11 mouse cellular contexts compared by ENCODE assay signal in genomic region chr7:46128196-46128595, GRCm38 (mm10). TPM values are rescaled to one million over a fixed set of nuclear protein-coding genes. Genes with fewer than 3 reads are reported as not detected.
DNase-seq lines count a peak whose midpoint lies in the region; ATAC-seq and TF ChIP-seq lines count a peak whose summit lies in the region.
"Had no signal": no experiment of that assay in that cellular context is flagged by ENCODE, and none has a peak within 500 bp of the region (broad histone marks: within the 10 kb centered on the region; RNA-seq: fewer than 3 reads in every experiment).

No protein-coding gene starts in this region.

- WGBS in intestine, embryonic 15.5 days, result 38% methylated on average over 7 of the region's 7 CpGs
- 31% methylated on average over 7 of the region's 7 CpGs for WGBS in intestine, postnatal 0 days
- 43% methylated on average over 7 of the region's 7 CpGs for WGBS in forebrain, postnatal 0 days

- no peak overlapping the region for H3K4me3 ChIP-seq in intestine, embryonic 15.5 days (replicated peaks)
- H3K4me3 ChIP-seq in intestine, postnatal 0 days (ENCODE audit: low read depth, low read length), result no peak overlapping the region
- H3K4me3 ChIP-seq in forebrain, postnatal 0 days (ENCODE audit: low read depth, low read length), result no peak overlapping the region
- H3K4me3 ChIP-seq: limb, embryonic 13.5 days; megakaryocyte, embryonic 14.5 days had no signal

- H3K9me3 ChIP-seq in intestine, embryonic 15.5 days, result no peaks in the 10 kb centered on the region
- H3K9me3 ChIP-seq in intestine, postnatal 0 days (ENCODE audit: control insufficient read depth), result no peaks in the 10 kb centered on the region
- no peaks in the 10 kb centered on the region for H3K9me3 ChIP-seq in forebrain, postnatal 0 days (ENCODE audit: low read length)
- H3K9me3 ChIP-seq: limb, embryonic 13.5 days had no signal

- H3K27ac ChIP-seq in intestine, embryonic 15.5 days, result no peak overlapping the region
- no peak overlapping the region for H3K27ac ChIP-seq in intestine, postnatal 0 days (ENCODE audit: low read depth, low read length)
- no peak overlapping the region for H3K27ac ChIP-seq in forebrain, postnatal 0 days (ENCODE audit: low read depth, low read length)
- H3K27ac ChIP-seq: limb, embryonic 13.5 days had no signal

- 0 out of 2 replicates have a peak, but pooled peaks cover 3% of the 10 kb centered on the region for H3K4me1 ChIP-seq in intestine, embryonic 15.5 days (replicated peaks)
- H3K4me1 ChIP-seq in intestine, postnatal 0 days (replicated peaks; ENCODE audit: control insufficient read depth, insufficient read depth, low read length), result no peaks in the 10 kb centered on the region
- 0 out of 2 replicates have a peak, but pooled peaks cover 4% of the 10 kb centered on the region for H3K4me1 ChIP-seq in forebrain, postnatal 0 days (ENCODE audit: insufficient read depth)
- H3K4me1 ChIP-seq: limb, embryonic 13.5 days; megakaryocyte, embryonic 14.5 days had no signal

- TF ChIP-seq CTCF in intestine, postnatal 0 days (IDR thresholded peaks at IDR 0.05; ENCODE audit: low read depth), result no peak
- TF ChIP-seq CTCF in brain, embryonic 14.5 days (IDR thresholded peaks at IDR 0.05; ENCODE audit: borderline replicate concordance, extremely low read depth, insufficient read depth, insufficient read length), result no peak
- no peak for TF ChIP-seq CTCF in forebrain, postnatal 0 days (IDR thresholded peaks at IDR 0.05; ENCODE audit: low read depth)

- no peaks in the 10 kb centered on the region for H3K36me3 ChIP-seq in intestine, embryonic 15.5 days
- H3K36me3 ChIP-seq in intestine, postnatal 0 days (ENCODE audit: control insufficient read depth, insufficient read depth), result no peaks in the 10 kb centered on the region
- H3K36me3 ChIP-seq in forebrain, postnatal 0 days (ENCODE audit: insufficient read depth), result no peaks in the 10 kb centered on the region
- H3K36me3 ChIP-seq: limb, embryonic 13.5 days had no signal

- H3K4me2 ChIP-seq in intestine, embryonic 15.5 days (replicated peaks), result no peak overlapping the region
- no peak overlapping the region for H3K4me2 ChIP-seq in intestine, postnatal 0 days (replicated peaks; ENCODE audit: low read depth)
- no peak overlapping the region for H3K4me2 ChIP-seq in forebrain, postnatal 0 days (ENCODE audit: low read depth)
- H3K4me2 ChIP-seq: limb, embryonic 13.5 days; lung, embryonic 14.5 days had no signal

- 0 out of 2 replicates have a peak, but pooled peaks have one; percentile 11 for ATAC-seq in intestine, embryonic 15.5 days
- ATAC-seq in intestine, postnatal 0 days, result no peak
- peak; percentile 17 for ATAC-seq in forebrain, postnatal 0 days
- no peak for ATAC-seq in monocyte, adult 5-6 weeks (replicated peaks; ENCODE audit: insufficient number of reproducible peaks, low FRiP score, low TSS enrichment, poor library complexity, severe bottlenecking)

- peak; percentile 66 for DNase-seq in brain, embryonic 14.5 days (ENCODE audit: low read depth)
- DNase-seq in forebrain, postnatal 0 days, result no peak
- DNase-seq in mesoderm, embryonic 11.5 days (ENCODE audit: low read depth, low spot score), result peak; percentile 59
- DNase-seq in lung, adult 18-20 months, result no peak
- no peak for DNase-seq in layer of hippocampus, adult 9-10 months (ENCODE audit: low spot score)
- DNase-seq: lung, embryonic 14.5 days had no signal

- TF ChIP-seq POLR2A in brain, embryonic 14.5 days (IDR thresholded peaks at IDR 0.05; ENCODE audit: borderline replicate concordance, extremely low read depth, insufficient read depth, insufficient read length, poor library complexity, severe bottlenecking), result no peak

- no peak overlapping the region for H3K9ac ChIP-seq in intestine, embryonic 15.5 days
- H3K9ac ChIP-seq in intestine, postnatal 0 days (ENCODE audit: low read depth, low read length), result no peak overlapping the region
- no peak overlapping the region for H3K9ac ChIP-seq in forebrain, postnatal 0 days
- H3K9ac ChIP-seq: limb, embryonic 13.5 days; lung, embryonic 14.5 days had no signal

- no peaks in the 10 kb centered on the region for H3K27me3 ChIP-seq in intestine, embryonic 15.5 days (replicated peaks)
- no peaks in the 10 kb centered on the region for H3K27me3 ChIP-seq in intestine, postnatal 0 days (replicated peaks; ENCODE audit: control insufficient read depth, insufficient read depth, low read length)
- H3K27me3 ChIP-seq in forebrain, postnatal 0 days (ENCODE audit: insufficient read depth, low read length), result no peaks in the 10 kb centered on the region
- H3K27me3 ChIP-seq: limb, embryonic 13.5 days had no signal

RNA-seq across cellular contexts. Expression of gene Kcnj11, which starts 27.6 kb away (rescaled TPM):
- 0.77 and 0.91 TPM in 2 replicates for polyA plus RNA-seq in intestine, embryonic 15.5 days (2015; fragmentation: Nextera tagmentation; extraction: Ambion mirVana)
- 0.21 and 0.24 TPM in 2 replicates for polyA plus RNA-seq in intestine, postnatal 0 days (2015; fragmentation: Nextera tagmentation; extraction: Ambion mirVana)
- polyA plus RNA-seq in brain, embryonic 14.5 days (2012; rRNA removed), result 15.0 and 22.7 TPM in 2 replicates
- 13.1 TPM in 2 replicates for total RNA-seq in forebrain, postnatal 0 days (2014; rRNA removed)
- 2.6 TPM in 2 replicates for polyA plus RNA-seq in forebrain, postnatal 0 days (2015; fragmentation: Nextera tagmentation; extraction: Ambion mirVana)
- total RNA-seq in monocyte, adult 5-6 weeks (2017), result not detected in 3 replicates
- polyA plus RNA-seq: lung, embryonic 14.5 days had no signal

RNA-seq across cellular contexts. Expression of gene Abcc8, which starts 51.6 kb away (rescaled TPM):
- polyA plus RNA-seq in intestine, embryonic 15.5 days (2015; fragmentation: Nextera tagmentation; extraction: Ambion mirVana), result 7.6 and 8.1 TPM in 2 replicates
- polyA plus RNA-seq in intestine, postnatal 0 days (2015; fragmentation: Nextera tagmentation; extraction: Ambion mirVana), result 0.95 and 1.8 TPM in 2 replicates
- polyA plus RNA-seq in brain, embryonic 14.5 days (2012; rRNA removed), result 12.3 and 15.0 TPM in 2 replicates
- 11.5 and 18.9 TPM in 2 replicates for total RNA-seq in forebrain, postnatal 0 days (2014; rRNA removed)
- polyA plus RNA-seq in forebrain, postnatal 0 days (2015; fragmentation: Nextera tagmentation; extraction: Ambion mirVana), result 6.7 and 7.0 TPM in 2 replicates
- not detected in 3 replicates for total RNA-seq in monocyte, adult 5-6 weeks (2017)

Comparison
In these comparisons a context has a peak if more than half of its experiments do, and no peak if none do; other contexts are left out.
1. ATAC-seq: peak in intestine, embryonic 15.5 days (single experiment) and forebrain, postnatal 0 days (single experiment); none in intestine, postnatal 0 days (single experiment) and monocyte, adult 5-6 weeks (single experiment).
2. DNase-seq: peak in brain, embryonic 14.5 days (single experiment) and mesoderm, embryonic 11.5 days (single experiment); none in forebrain, postnatal 0 days (single experiment), lung, adult 18-20 months (0 of 2) and layer of hippocampus, adult 9-10 months (single experiment).